Mouse (Mus musculus) heart, adult 2 months (tissue): ENCODE data around the gene Klk4. TPM values are rescaled to one million over a fixed set of nuclear protein-coding genes. Genes with fewer than 3 reads are reported as not detected.

Source experiments
- DNase-seq, 2 experiments: peaks; one replicate each; pipeline ENCODE4 v3.0.0; 2021
- H3K27ac ChIP-seq: fragments of 200-600 bp; 2 replicates; pipeline ENCODE4 v1.8.1; 2022
- H3K27me3 ChIP-seq: fragments of 200-500 bp; 2 replicates; pipeline ENCODE4 v1.6.1; 2012; ENCODE audit warnings: mild to moderate bottlenecking, low read length, inconsistent platforms, mixed read lengths; ENCODE audit not compliant: control insufficient read depth, insufficient read depth
- H3K36me3 ChIP-seq: fragments of 200-500 bp; 2 replicates; pipeline ENCODE4 v1.6.1; 2012; ENCODE audit warnings: low read length, inconsistent platforms; ENCODE audit not compliant: control insufficient read depth, insufficient read depth
- H3K4me1 ChIP-seq: fragments of 200-500 bp; 2 replicates; pipeline ENCODE4 v1.6.1; 2011; ENCODE audit warnings: low read length; ENCODE audit not compliant: control insufficient read depth, insufficient read depth
- H3K4me3 ChIP-seq: fragments of 200-600 bp; 2 replicates; pipeline ENCODE4 v1.8.1; 2022
- H3K79me2 ChIP-seq: fragments of 200-500 bp; replicated peaks from 2 replicates; pipeline ENCODE4 v1.6.1; 2012; ENCODE audit warnings: mild to moderate bottlenecking, inconsistent platforms, low read length, moderate library complexity, mixed read lengths; ENCODE audit not compliant: control insufficient read depth, insufficient read depth
- H3K9ac ChIP-seq: fragments of 200-500 bp; 2 replicates; pipeline ENCODE4 v1.6.1; 2012; ENCODE audit warnings: low read depth, mild to moderate bottlenecking, control low read depth, inconsistent platforms, low read length, mixed read lengths
- CTCF ChIP-seq: fragments of 200-600 bp; IDR thresholded peaks from 2 replicates; pipeline ENCODE4 v1.8.1; 2022; ENCODE audit warnings: antibody characterized with exemption, mild to moderate bottlenecking, moderate library complexity
- EP300 ChIP-seq: fragments of 200-500 bp; IDR thresholded peaks from 2 replicates; pipeline ENCODE4 v1.6.1; 2011; ENCODE audit warnings: low read depth, low read length, control low read depth; ENCODE audit not compliant: insufficient read depth
- POLR2A ChIP-seq: fragments of 200-500 bp; IDR thresholded peaks from 2 replicates; pipeline ENCODE4 v1.6.1; 2011; ENCODE audit warnings: mild to moderate bottlenecking, low read depth, low read length, control low read depth; ENCODE audit not compliant: insufficient read depth
- WGBS: fragments of 180-500 bp; shearing (Covaris S2); methylation state at CpG from one replicate; pipeline ENCODE4 v1.1.7; 2018; 5-methylcytosine and 5-hydroxymethylcytosine counted together
- intact Hi-C: fragments of 180-260 bp; cut with DNase I; formaldehyde crosslinking; loops from one replicate; pipeline ENCODE4 v1.15.1; 2025
- polyA plus RNA-seq: library from polyadenylated mRNA; depleted of rRNA; stranded (reverse); fragments of >200 nt; gene quantifications from 2 replicates; pipeline ENCODE4 v1.2.3, GENCODE M21; 2012; rRNA removed
- total RNA-seq, 2 experiments: library from RNA; stranded (reverse); gene quantifications; 2 replicates each; pipeline ENCODE4 v1.2.3; 2021

The Klk4 gene
- total and polyA plus RNA-seq, 3 experiments = not detected

DNA sequence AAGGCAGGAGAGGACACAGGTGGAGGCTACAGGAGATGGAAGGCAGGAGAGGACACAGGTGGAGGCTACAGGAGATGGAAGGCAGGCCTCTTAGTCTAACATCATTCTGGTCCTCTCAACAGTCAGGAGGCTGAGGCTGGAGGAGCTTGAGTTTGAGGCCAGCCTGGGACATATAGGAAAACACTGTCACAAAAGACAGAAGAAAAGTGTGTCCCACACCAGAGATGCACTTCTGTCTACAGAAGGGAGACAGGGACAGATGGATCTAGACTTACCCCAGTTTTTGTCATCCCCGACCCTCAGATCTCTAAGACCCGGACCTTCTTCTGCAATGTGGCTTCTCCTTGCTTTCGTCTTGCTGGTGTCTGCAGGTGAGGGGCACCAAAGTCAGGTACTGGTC is 52.5 kb downstream of the Klk4 start, which contains the start of gene Klk15:
Klk15 (plus strand) TSS at position 301 of the 400 bp plus-strand sequence.
- no peak within 1 kb of the TSS for H3K9ac ChIP-seq
- TF ChIP-seq CTCF (no peak), EP300 (no peak), POLR2A (no peak)
- H3K79me2 ChIP-seq = no peaks in the 10 kb centered on the region
- no peaks in the 10 kb centered on the region for H3K27me3 ChIP-seq
- H3K4me1 ChIP-seq = no peaks in the 10 kb centered on the region
- no peak within 1 kb of the TSS for H3K27ac ChIP-seq
- WGBS = 80% methylated on average over 3 of the region's 3 CpGs
- no peak within 1 kb of the TSS for H3K4me3 ChIP-seq
- no peaks in the 10 kb centered on the region for H3K36me3 ChIP-seq
- no peak for DNase-seq
- intact Hi-C loops = no loop called here

DNA sequence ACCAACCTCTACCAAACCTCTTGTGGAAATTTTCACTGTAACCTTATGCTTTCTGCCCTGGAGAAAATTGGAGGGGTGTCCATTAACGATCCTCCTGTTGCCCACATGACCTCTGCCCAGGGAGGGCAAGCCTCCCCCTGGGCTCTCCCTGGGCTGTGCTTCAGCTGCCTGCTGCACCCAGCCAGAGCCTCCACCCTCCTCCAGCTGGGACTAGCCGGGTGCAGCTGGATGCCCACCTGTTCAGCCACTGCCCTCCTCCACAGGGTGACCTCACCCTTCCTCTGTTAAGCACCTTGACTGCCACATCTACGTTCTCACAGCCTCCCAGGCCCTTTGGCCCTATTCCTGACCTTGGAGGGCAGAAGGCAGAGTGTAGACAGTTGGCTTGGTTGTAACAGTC is 53.8 kb downstream of the Klk4 start:
- no peaks in the 10 kb centered on the region for H3K4me1 ChIP-seq
- H3K9ac ChIP-seq = no peak overlapping the region
- no peak for DNase-seq
- intact Hi-C loops = no loop called here
- H3K79me2 ChIP-seq = no peaks in the 10 kb centered on the region
- H3K36me3 ChIP-seq = no peaks in the 10 kb centered on the region
- no peak overlapping the region for H3K27ac ChIP-seq
- H3K27me3 ChIP-seq = no peaks in the 10 kb centered on the region
- TF ChIP-seq POLR2A = no peak
- no peak for TF ChIP-seq CTCF
- no peak for TF ChIP-seq EP300
- no peak overlapping the region for H3K4me3 ChIP-seq
- WGBS = 52% methylated on average over 3 of the region's 3 CpGs

Other genes starting within 250 kb of the Klk4 start
- not detected for gene Ceacam18, start 246.5 kb upstream of the Klk4 start, total RNA-seq
- gene Ceacam18, start 246.5 kb upstream of the Klk4 start, polyA plus RNA-seq = not detected in 2 replicates
- gene Siglece, start 221.0 kb upstream of the Klk4 start, total RNA-seq = 1 to 10 TPM; 1.6 to 1.9 TPM
- 1.7 and 2.1 TPM in 2 replicates for gene Siglece, start 221.0 kb upstream of the Klk4 start, polyA plus RNA-seq
- gene Ctu1, start 209.1 kb upstream of the Klk4 start, total RNA-seq = 1 to 10 TPM; 3.1 to 3.2 TPM
- gene Ctu1, start 209.1 kb upstream of the Klk4 start, polyA plus RNA-seq = 2.5 and 3.2 TPM in 2 replicates
- gene Klk14, start 190.7 kb upstream of the Klk4 start, total RNA-seq = under 1 TPM in 1 of 2 experiments, not detected in 1; 0.30 TPM
- 0.44 and 0.45 TPM in 2 replicates for gene Klk14, start 190.7 kb upstream of the Klk4 start, polyA plus RNA-seq
- not detected for gene Klk13, start 168.6 kb upstream of the Klk4 start, total RNA-seq
- 0.18 and 0.35 TPM in 2 replicates for gene Klk13, start 168.6 kb upstream of the Klk4 start, polyA plus RNA-seq
- gene Klk12, start 112.3 kb upstream of the Klk4 start, total RNA-seq = not detected
- not detected in 2 replicates for gene Klk12, start 112.3 kb upstream of the Klk4 start, polyA plus RNA-seq
- under 1 TPM; 0.25 to 0.44 TPM for gene Klk11, start 106.6 kb upstream of the Klk4 start, total RNA-seq
- 0.20 and 0.78 TPM in 2 replicates for gene Klk11, start 106.6 kb upstream of the Klk4 start, polyA plus RNA-seq
- gene Klk10, start 100.1 kb upstream of the Klk4 start, total RNA-seq = under 1 TPM; 0.27 to 0.65 TPM
- 0.70 and 1.8 TPM in 2 replicates for gene Klk10, start 100.1 kb upstream of the Klk4 start, polyA plus RNA-seq
- not detected for gene Klk9, start 89.3 kb upstream of the Klk4 start, total RNA-seq
- 0.12 TPM in 2 replicates for gene Klk9, start 89.3 kb upstream of the Klk4 start, polyA plus RNA-seq
- gene Klk8, start 83.6 kb upstream of the Klk4 start, total RNA-seq = 10 to 100 TPM; 10.6 TPM
- gene Klk8, start 83.6 kb upstream of the Klk4 start, polyA plus RNA-seq = 8.5 and 9.0 TPM in 2 replicates
- not detected for gene Klk7, start 69.9 kb upstream of the Klk4 start, total RNA-seq
- gene Klk7, start 69.9 kb upstream of the Klk4 start, polyA plus RNA-seq = 0.08 TPM in 1 of 2 replicates, not detected in the other
- gene Klk6, start 56.7 kb upstream of the Klk4 start, total RNA-seq = not detected
- not detected in 2 replicates for gene Klk6, start 56.7 kb upstream of the Klk4 start, polyA plus RNA-seq
- not detected for gene Klk5, start 39.2 kb upstream of the Klk4 start, total RNA-seq
- gene Klk5, start 39.2 kb upstream of the Klk4 start, polyA plus RNA-seq = not detected in 2 replicates
- gene Klk15, start 52.6 kb downstream of the Klk4 start, total RNA-seq = not detected
- gene Klk15, start 52.6 kb downstream of the Klk4 start, polyA plus RNA-seq = not detected in 2 replicates
- gene Klk1b8, start 69.5 kb downstream of the Klk4 start, total RNA-seq = not detected
- gene Klk1b8, start 69.5 kb downstream of the Klk4 start, polyA plus RNA-seq = not detected in 2 replicates
- not detected for gene Klk1b1, start 85.6 kb downstream of the Klk4 start, total RNA-seq
- gene Klk1b1, start 85.6 kb downstream of the Klk4 start, polyA plus RNA-seq = not detected in 2 replicates
- not detected for gene Klk1b9, start 94.9 kb downstream of the Klk4 start, total RNA-seq
- gene Klk1b9, start 94.9 kb downstream of the Klk4 start, polyA plus RNA-seq = not detected in 2 replicates
- gene Klk1b11, start 114.7 kb downstream of the Klk4 start, total RNA-seq = not detected
- not detected in 2 replicates for gene Klk1b11, start 114.7 kb downstream of the Klk4 start, polyA plus RNA-seq
- 1 to 10 TPM; 1.5 to 2.6 TPM for gene Klk1b26, start 131.0 kb downstream of the Klk4 start, total RNA-seq
- gene Klk1b26, start 131.0 kb downstream of the Klk4 start, polyA plus RNA-seq = 0.15 and 0.90 TPM in 2 replicates
- gene Klk1b27, start 171.1 kb downstream of the Klk4 start, total RNA-seq = not detected
- not detected in 2 replicates for gene Klk1b27, start 171.1 kb downstream of the Klk4 start, polyA plus RNA-seq
- not detected for gene Klk1b21, start 221.2 kb downstream of the Klk4 start, total RNA-seq
- not detected in 2 replicates for gene Klk1b21, start 221.2 kb downstream of the Klk4 start, polyA plus RNA-seq
- gene Klk1b22, start 231.5 kb downstream of the Klk4 start, total RNA-seq = not detected
- 4.0 TPM in 1 of 2 replicates, not detected in the other for gene Klk1b22, start 231.5 kb downstream of the Klk4 start, polyA plus RNA-seq